Mouse (Mus musculus): ENCODE measurements at regions not wholly inside any gene's neighbourhood (a gene's known extent, or its start where the extent isn't known, plus 50 kb on each side); places are given as distances from the start of the nearest gene placed in this dataset.

DNA sequence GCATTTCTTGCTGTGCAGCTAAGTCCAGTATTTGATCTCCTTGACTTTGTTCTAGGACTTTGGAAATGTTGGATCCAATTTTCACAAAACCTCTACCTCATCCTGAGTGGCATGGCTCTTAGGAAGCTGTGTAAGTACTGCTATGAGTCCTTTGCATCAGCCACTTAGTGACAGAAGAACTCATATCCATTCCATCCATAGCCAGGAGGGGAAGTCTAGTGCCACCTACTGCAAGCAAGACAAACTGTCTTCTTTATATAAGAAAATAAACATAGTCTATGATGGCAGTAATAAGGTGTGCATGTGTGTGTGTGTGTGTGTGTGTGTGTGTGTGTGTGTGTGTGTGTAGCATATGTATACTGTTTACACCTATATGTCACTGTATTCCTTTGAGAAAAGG, 489.9 kb downstream of the Adra2a start:
- Histone ChIP-seq H3K27me3 (ENCODE audit: control insufficient read depth, insufficient read depth, low read length) (no peaks in the 10 kb centered on the region), H3K27ac (ENCODE audit: insufficient read depth, low read length) (no peak overlapping the region), H3K4me1 (ENCODE audit: control insufficient read depth, insufficient read depth, low read length) (no peaks in the 10 kb centered on the region), H3K4me3 (replicated peaks; ENCODE audit: insufficient read depth, low read depth, low read length) (no peak overlapping the region)
- DNase-seq: no peak
- no peak for TF ChIP-seq POLR2A (IDR thresholded peaks at IDR 0.05; ENCODE audit: borderline replicate concordance, insufficient read depth, low read length)
- no peak for TF ChIP-seq CTCF (IDR thresholded peaks at IDR 0.05; ENCODE audit: borderline replicate concordance, insufficient read depth, low read depth, low read length)

DNA sequence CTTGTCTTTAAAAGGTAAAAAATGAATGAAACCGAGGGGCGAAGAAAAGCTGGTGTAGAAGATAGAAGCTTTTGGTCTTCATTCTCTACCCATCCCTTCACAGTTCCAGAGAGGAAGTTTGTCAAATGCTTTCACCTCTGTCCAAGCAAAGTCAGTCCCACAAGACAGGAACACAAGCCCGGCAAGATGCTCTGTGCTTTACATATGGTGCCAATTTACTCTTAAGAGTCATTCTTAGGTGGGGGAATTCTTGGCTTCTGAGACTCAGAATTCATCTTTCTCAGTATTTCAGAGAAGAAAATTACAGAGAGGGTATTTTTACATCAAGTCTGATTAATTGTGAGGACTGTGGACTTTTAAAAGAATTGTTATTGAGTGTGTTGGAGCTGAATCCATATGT, 511.4 kb downstream of the Adra2a start:
- Histone ChIP-seq H3K27me3 (ENCODE audit: control insufficient read depth, insufficient read depth, low read length) (no peaks in the 10 kb centered on the region), H3K27ac (ENCODE audit: insufficient read depth, low read length) (no peak overlapping the region), H3K4me1 (ENCODE audit: control insufficient read depth, insufficient read depth, low read length) (no peaks in the 10 kb centered on the region), H3K4me3 (replicated peaks; ENCODE audit: insufficient read depth, low read depth, low read length) (no peak overlapping the region)
- WGBS: 91% methylated on average over 3 of the region's 3 CpGs
- DNase-seq: no peak
- TF ChIP-seq CTCF (IDR thresholded peaks at IDR 0.05; ENCODE audit: borderline replicate concordance, insufficient read depth, low read depth, low read length) (no peak), POLR2A (IDR thresholded peaks at IDR 0.05; ENCODE audit: borderline replicate concordance, insufficient read depth, low read length) (no peak)

GRCm38 (mm10) chr19:54557984-54558383, 514.0 kb downstream of the Adra2a start:
- Histone ChIP-seq H3K4me3 (replicated peaks; ENCODE audit: insufficient read depth, low read depth, low read length) (no peak overlapping the region), H3K4me1 (ENCODE audit: control insufficient read depth, insufficient read depth, low read length) (no peaks in the 10 kb centered on the region), H3K27me3 (ENCODE audit: control insufficient read depth, insufficient read depth, low read length) (no peaks in the 10 kb centered on the region), H3K27ac (ENCODE audit: insufficient read depth, low read length) (no peak overlapping the region)
- DNase-seq: no peak
- TF ChIP-seq CTCF (IDR thresholded peaks at IDR 0.05; ENCODE audit: borderline replicate concordance, insufficient read depth, low read depth, low read length) (no peak), POLR2A (IDR thresholded peaks at IDR 0.05; ENCODE audit: borderline replicate concordance, insufficient read depth, low read length) (no peak)
- 16% methylated on average over 3 of the region's 3 CpGs for WGBS

DNA sequence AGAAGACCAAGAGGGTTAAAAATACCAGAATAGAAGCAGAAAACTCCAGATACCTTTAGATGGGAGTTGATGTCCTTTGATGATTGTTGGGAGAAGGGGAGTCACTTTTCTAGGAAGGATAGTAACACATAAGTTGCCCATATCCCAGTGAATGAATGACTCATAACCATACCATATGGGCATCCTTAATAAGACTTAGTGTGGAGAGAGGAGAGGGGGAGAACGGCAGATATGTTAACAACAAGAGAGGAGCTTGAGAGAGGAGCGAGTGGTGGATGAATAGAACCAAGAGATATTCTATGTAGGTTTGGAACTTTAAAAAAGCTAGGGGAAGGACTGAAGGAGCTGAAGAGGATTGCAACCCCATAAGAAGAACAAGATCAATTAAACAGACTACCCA, 539.6 kb downstream of the Adra2a start:
- TF ChIP-seq CTCF (IDR thresholded peaks at IDR 0.05; ENCODE audit: borderline replicate concordance, insufficient read depth, low read depth, low read length): no peak
- TF ChIP-seq POLR2A (IDR thresholded peaks at IDR 0.05; ENCODE audit: borderline replicate concordance, insufficient read depth, low read length): no peak
- Histone ChIP-seq H3K4me1 (ENCODE audit: control insufficient read depth, insufficient read depth, low read length) (no peaks in the 10 kb centered on the region), H3K27ac (ENCODE audit: insufficient read depth, low read length) (no peak overlapping the region), H3K4me3 (replicated peaks; ENCODE audit: insufficient read depth, low read depth, low read length) (no peak overlapping the region), H3K27me3 (ENCODE audit: control insufficient read depth, insufficient read depth, low read length) (no peaks in the 10 kb centered on the region)
- DNase-seq: no peak
- 88% methylated on average over 2 of the region's 2 CpGs for WGBS

GRCm38 (mm10) chr19:54584687-54585237, 540.8 kb downstream of the Adra2a start:
- Histone ChIP-seq H3K27me3 (ENCODE audit: control insufficient read depth, insufficient read depth, low read length) (no peaks in the 10 kb centered on the region), H3K27ac (ENCODE audit: insufficient read depth, low read length) (no peak overlapping the region), H3K4me1 (ENCODE audit: control insufficient read depth, insufficient read depth, low read length) (no peaks in the 10 kb centered on the region), H3K4me3 (replicated peaks; ENCODE audit: insufficient read depth, low read depth, low read length) (no peak overlapping the region)
- 55% methylated on average over 3 of the region's 3 CpGs for WGBS
- no peak for DNase-seq
- TF ChIP-seq POLR2A (IDR thresholded peaks at IDR 0.05; ENCODE audit: borderline replicate concordance, insufficient read depth, low read length) (no peak), CTCF (IDR thresholded peaks at IDR 0.05; ENCODE audit: borderline replicate concordance, insufficient read depth, low read depth, low read length) (no peak)

- no peak for DNase-seq
- no peaks in the 10 kb centered on the region for H3K27me3 ChIP-seq (ENCODE audit: control insufficient read depth, insufficient read depth, low read length)
- no peaks in the 10 kb centered on the region for H3K4me1 ChIP-seq (ENCODE audit: control insufficient read depth, insufficient read depth, low read length)
- H3K4me3 ChIP-seq (replicated peaks; ENCODE audit: insufficient read depth, low read depth, low read length): no peak overlapping the region
- no peak overlapping the region for H3K27ac ChIP-seq (ENCODE audit: insufficient read depth, low read length)
- WGBS: 85% methylated on average over 1 of the region's 1 CpGs
- TF ChIP-seq CTCF (IDR thresholded peaks at IDR 0.05; ENCODE audit: borderline replicate concordance, insufficient read depth, low read depth, low read length) (no peak), POLR2A (IDR thresholded peaks at IDR 0.05; ENCODE audit: borderline replicate concordance, insufficient read depth, low read length) (no peak)
Measured at GRCm38 (mm10) chr19:54585326-54585725, 541.4 kb downstream of the Adra2a start.

GRCm38 (mm10) chr19:54603345-54603744, 523.7 kb downstream of the Gpam start:
- no peaks in the 10 kb centered on the region for H3K27me3 ChIP-seq (ENCODE audit: control insufficient read depth, insufficient read depth, low read length)
- TF ChIP-seq POLR2A (IDR thresholded peaks at IDR 0.05; ENCODE audit: borderline replicate concordance, insufficient read depth, low read length) (no peak), CTCF (IDR thresholded peaks at IDR 0.05; ENCODE audit: borderline replicate concordance, insufficient read depth, low read depth, low read length) (no peak)
- no peak for DNase-seq
- no peak overlapping the region for H3K4me3 ChIP-seq (replicated peaks; ENCODE audit: insufficient read depth, low read depth, low read length)
- WGBS: 76% methylated on average over 6 of the region's 6 CpGs
- H3K27ac ChIP-seq (ENCODE audit: insufficient read depth, low read length): no peak overlapping the region
- no peaks in the 10 kb centered on the region for H3K4me1 ChIP-seq (ENCODE audit: control insufficient read depth, insufficient read depth, low read length)

- TF ChIP-seq POLR2A (IDR thresholded peaks at IDR 0.05; ENCODE audit: borderline replicate concordance, insufficient read depth, low read length): no peak
- no peak for TF ChIP-seq CTCF (IDR thresholded peaks at IDR 0.05; ENCODE audit: borderline replicate concordance, insufficient read depth, low read depth, low read length)
- WGBS: 33% methylated on average over 1 of the region's 1 CpGs
- H3K4me1 ChIP-seq (ENCODE audit: control insufficient read depth, insufficient read depth, low read length): no peaks in the 10 kb centered on the region
- no peak for DNase-seq
- H3K4me3 ChIP-seq (replicated peaks; ENCODE audit: insufficient read depth, low read depth, low read length): no peak overlapping the region
- no peak overlapping the region for H3K27ac ChIP-seq (ENCODE audit: insufficient read depth, low read length)
- no peaks in the 10 kb centered on the region for H3K27me3 ChIP-seq (ENCODE audit: control insufficient read depth, insufficient read depth, low read length)
Measured at GRCm38 (mm10) chr19:54605346-54605745, 521.7 kb downstream of the Gpam start.

All from cerebellum, adult 2 months (tissue).